Mouse (Mus musculus): ENCODE data around the gene Olfr924.

Gene Olfr924

GRCm38 (mm10) chr9:38844149-38844548 is at the start of gene Olfr924:
TSS of gene Olfr924 (plus strand) at chr9:38844449.
- 93% methylated on average over 1 of the region's 1 CpGs for WGBS

- 69% methylated on average over 2 of the region's 2 CpGs for WGBS
These were observed 29.9 kb upstream of the Olfr924 start, which contains the start of gene Olfr922 for GRCm38 (mm10) chr9:38814314-38814713. TSS of gene Olfr922 (plus strand) at chr9:38814614.

GRCm38 (mm10) chr9:38815458-38815986 is 28.7 kb upstream of the Olfr924 start:
- 89% methylated on average over 1 of the region's 1 CpGs for WGBS

- 94% methylated on average over 1 of the region's 1 CpGs for WGBS
These were observed 18.0 kb upstream of the Olfr924 start, which contains the start of gene Olfr923 for GRCm38 (mm10) chr9:38826245-38826644. TSS of gene Olfr923 (plus strand) at chr9:38826545.

- WGBS = 70% methylated on average over 2 of the region's 2 CpGs
These were observed 11.2 kb upstream of the Olfr924 start for GRCm38 (mm10) chr9:38833027-38833426.

GRCm38 (mm10) chr9:38854760-38855159 is 10.5 kb downstream of the Olfr924 start, which contains the start of gene Olfr26:
TSS of gene Olfr26 (plus strand) at chr9:38855060.

GRCm38 (mm10) chr9:38874880-38875279 is 30.6 kb downstream of the Olfr924 start:
- 59% methylated on average over 2 of the region's 2 CpGs for WGBS

GRCm38 (mm10) chr9:38876826-38877225 is 32.6 kb downstream of the Olfr924 start, which contains the start of gene Olfr926:
TSS of gene Olfr926 (plus strand) at chr9:38877126.
- 76% methylated on average over 2 of the region's 2 CpGs for WGBS

Measured in cerebral cortex, adult 2 months (tissue).